Mouse (Mus musculus) thymus, postnatal 4 days (tissue): ENCODE measurements around the gene Il12rb1.
"Not testable (repeated sequence)": the region's sequence is repeated elsewhere in the genome, so short reads cannot be mapped to it uniquely, and the experiment has no call there.

ENCODE experiments used
- DNase-seq: peaks from one replicate; pipeline ENCODE4 v3.0.0; 2021

Il12rb1 gene

GRCm38 (mm10) chr8:70801830-70802229 lies 6.4 kb upstream of the Il12rb1 start:
- no peak for DNase-seq

DNA sequence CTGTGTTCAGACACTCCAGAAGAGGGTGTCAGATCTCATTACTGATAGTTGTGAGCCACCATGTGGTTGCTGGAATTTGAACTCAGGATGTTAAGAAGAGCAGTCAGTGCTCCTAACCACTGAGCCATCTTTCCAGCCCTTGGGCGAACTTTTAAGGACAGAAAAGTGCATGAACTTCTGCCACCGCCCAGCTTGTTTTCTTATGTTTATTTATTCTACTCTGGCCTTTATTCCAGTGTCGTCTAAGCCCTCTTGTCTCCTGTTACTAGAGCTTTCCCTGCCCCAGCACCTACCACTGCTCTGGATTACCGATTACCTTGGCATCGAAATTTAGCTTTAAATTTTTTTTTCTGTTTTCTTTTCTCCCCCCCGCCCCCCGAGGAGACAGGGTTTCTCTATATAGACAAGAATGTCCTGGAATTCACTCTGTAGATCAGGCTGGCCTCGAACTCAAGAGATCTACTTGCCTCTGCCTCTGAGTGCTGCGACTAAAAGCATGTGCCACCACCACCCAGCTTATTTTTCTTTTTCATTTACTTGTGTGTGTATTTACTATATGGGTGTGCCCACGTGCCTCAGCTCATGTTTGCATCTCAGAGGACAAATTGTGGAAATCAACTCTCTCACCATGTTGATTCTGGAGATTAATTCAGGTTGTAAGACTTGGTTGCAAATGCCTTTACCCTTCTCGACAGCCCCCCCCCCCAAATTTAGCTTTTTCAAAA lies 5.3 kb upstream of the Il12rb1 start:
- no peak for DNase-seq

DNA sequence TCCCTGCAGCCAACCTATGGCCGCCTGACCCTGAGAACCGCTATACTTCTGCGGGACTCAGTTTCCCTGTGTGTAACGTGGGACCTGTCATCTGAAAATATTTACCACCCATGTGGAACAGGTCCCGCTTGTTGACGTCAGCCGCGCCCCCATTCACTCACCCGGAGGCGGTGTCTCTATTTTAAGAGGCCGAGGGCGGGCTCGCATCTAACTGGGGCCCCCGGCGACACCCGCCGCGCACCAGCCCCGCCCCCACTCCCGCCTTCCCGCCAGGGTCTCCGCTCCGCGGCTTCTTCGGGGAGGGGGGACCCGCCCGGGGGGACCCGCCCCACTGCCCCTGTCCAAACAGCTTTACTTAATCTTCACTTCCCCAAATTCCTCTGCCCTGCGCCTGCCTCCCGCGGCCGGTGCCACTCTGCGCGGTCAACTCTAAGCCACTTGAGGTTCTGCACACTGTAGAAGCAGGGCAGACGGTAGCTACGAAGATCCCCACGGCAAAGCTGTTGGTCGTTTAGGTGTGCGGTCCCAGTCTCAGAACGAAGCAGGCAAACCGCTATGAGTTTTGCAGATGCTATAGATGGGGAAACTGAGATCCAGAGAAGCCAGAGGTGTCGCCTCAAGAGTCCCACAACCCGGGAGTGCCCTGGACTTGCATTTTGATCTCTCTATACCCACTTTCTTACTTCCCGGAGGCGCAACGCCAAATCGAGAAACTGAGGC lies 4.3 kb upstream of the Il12rb1 start:
- DNase-seq, result peak; percentile 93

- peak; percentile 88 for DNase-seq
Observed at GRCm38 (mm10) chr8:70804481-70805206, 3.6 kb upstream of the Il12rb1 start, which contains the start of gene Mast3. Mast3 (minus strand) TSS chr8:70805054.

- DNase-seq, result peak; percentile 80
Observed at GRCm38 (mm10) chr8:70806541-70806940, 1.7 kb upstream of the Il12rb1 start.

GRCm38 (mm10) chr8:70807304-70807703 lies 945 bp upstream of the Il12rb1 start:
- no peak for DNase-seq

- DNase-seq, result peak; percentile 85
Observed at GRCm38 (mm10) chr8:70808955-70809701, 879 bp downstream of the Il12rb1 start.

GRCm38 (mm10) chr8:70810962-70811680 lies 2.9 kb downstream of the Il12rb1 start:
- peak; percentile 76 for DNase-seq

GRCm38 (mm10) chr8:70812055-70812454 lies 3.8 kb downstream of the Il12rb1 start:
- DNase-seq, result no peak

DNA sequence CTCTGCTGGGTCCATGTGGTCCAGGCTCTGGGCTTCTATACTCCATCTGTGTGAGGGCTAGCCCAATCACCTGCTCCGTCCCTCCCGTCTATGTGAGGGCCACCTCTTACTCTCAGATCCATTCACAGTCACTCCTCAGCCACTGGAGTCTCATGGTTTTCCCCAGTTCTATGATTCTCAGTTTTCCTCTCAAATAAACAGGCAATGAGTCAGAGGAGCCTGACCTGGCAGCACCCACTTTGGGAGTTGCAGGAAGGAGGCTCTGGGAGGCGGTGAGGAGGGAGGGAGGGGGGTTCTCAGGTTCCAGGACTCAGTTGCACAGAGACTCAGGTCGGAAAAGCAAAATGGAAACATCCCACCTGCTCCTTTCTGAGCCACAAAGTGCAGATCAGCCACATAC lies 4.6 kb downstream of the Il12rb1 start:
- no peak for DNase-seq

GRCm38 (mm10) chr8:70816679-70817078 lies 8.4 kb downstream of the Il12rb1 start:
- DNase-seq, result peak; percentile 58

DNA sequence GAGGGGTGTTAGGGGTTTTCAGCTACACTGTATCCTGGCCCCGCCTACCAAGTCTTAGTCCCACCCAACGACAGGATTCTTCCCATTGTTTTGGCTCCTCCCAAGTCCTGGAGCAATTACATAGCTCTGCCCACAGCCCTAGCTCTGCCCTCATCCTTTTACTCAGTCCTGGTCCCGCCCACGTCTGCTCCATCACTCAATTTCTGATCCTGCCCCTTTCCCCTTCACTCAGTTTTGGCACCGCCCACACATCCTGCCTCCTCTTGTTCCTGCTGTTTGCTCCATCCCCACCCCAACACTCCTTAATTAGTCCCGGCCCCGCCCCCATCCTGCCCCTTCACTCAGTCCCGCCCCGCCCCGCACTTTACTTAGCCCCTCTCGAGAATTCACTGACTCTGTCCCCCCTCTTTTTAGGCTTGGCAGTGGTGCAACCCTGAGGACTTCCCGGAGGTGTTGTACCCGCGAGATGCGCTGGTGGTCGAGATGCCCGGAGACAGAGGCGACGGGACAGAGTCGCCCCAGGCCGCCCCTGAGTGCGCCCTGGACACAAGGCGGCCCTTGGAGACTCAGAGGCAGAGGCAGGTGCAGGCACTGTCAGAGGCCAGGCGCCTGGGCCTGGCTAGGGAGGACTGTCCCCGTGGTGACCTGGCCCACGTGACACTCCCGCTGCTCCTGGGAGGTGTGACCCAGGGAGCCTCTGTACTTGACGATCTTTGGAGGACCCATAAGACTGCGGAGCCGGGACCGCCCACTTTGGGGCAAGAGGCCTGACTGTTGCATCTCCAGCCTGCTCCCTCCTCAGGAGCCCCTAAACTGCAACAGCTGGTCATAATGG lies 12.1 kb downstream of the Il12rb1 start:
- DNase-seq, result peak; percentile 36

DNA sequence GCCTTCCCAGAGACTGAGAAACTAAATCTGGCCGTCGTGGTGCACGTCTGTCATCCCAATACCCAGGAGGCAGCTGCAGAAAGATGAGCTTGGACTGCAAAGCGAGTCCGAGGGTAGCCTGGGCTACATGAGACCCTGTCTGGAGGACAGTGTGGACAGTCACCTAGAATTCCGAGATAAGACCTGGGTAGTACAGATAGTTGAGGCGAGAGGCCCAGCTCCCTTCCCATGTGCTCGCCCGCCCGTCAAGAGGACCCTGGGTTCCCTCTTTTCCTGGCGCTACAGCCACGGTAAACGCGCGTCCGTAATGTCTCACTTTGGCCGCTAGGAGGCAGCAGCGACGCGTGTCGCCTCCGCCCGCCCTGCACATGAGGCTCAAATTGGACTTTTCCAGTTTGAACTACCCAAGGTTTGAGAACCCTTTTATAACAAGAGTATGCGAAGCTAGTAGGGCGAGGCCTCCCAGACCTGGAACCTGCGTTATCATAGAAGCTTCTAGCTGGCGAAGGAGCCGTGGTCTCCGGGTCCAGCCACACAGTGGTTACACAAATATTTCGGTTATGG lies 13.2 kb downstream of the Il12rb1 start:
- DNase-seq, result peak; percentile 85

DNA sequence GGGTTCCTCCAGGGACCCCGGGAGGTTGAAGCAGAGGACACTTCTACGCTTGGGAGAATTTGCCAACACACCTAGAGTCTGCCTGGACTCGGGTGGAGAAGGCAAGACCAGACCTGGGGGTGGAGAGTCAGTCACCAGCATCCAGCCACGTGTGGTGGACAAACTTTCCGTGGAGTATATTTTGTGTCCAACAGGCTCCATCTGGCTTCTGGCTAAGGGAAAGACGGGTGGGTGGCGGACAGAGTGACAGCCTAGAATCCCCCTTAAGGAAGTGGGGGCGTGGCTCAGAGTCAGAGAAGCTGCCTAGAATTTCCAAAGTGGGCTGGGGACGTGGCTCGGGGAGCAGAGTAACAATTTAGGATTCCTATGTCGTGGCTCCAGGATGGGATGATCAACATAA lies 13.7 kb downstream of the Il12rb1 start:
- DNase-seq, result no peak

GRCm38 (mm10) chr8:70822594-70822993 lies 14.3 kb downstream of the Il12rb1 start:
- DNase-seq, result not testable (repeated sequence)

DNA sequence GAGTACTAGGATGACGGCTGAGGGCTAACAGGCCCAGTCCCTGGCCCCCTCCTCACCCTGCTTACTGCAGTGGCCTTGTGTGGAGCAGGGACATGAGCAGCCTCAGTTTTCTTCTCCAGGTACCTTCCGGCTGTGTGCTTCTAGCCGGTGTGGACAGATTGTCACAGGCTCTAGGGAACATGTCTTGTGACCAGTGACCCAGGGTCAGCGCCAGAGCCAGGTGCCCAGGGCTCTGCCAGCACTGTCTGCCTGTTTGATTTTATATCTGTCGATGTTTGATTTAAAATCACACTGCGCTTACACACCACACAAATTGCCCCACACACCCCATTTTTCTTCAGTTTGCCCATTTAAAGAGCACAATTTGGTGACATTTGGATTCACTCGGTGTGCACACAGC lies 15.6 kb downstream of the Il12rb1 start:
- no peak for DNase-seq

DNA sequence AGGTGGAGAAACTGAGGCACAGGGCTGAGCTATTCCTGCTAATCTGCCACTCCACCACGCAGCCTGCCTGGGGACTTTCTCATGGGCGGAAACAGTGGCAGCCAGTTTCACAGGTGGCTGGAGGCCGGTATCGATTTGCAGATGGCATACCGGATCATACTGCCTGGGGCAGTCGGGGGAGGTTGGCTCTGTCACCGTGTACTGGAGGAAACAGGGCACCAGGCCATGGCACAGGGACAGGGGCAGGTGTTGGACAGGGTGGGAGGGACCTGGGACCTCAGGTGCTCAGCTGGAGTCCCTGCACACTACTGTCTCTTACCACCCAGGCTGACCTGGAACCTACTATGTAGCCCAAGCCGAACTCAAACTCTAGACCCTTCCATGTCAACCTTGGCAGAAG lies 17.6 kb downstream of the Il12rb1 start:
- DNase-seq, result no peak

- peak; percentile 39 for DNase-seq
Observed at GRCm38 (mm10) chr8:70827010-70827409, 18.8 kb downstream of the Il12rb1 start.

DNA sequence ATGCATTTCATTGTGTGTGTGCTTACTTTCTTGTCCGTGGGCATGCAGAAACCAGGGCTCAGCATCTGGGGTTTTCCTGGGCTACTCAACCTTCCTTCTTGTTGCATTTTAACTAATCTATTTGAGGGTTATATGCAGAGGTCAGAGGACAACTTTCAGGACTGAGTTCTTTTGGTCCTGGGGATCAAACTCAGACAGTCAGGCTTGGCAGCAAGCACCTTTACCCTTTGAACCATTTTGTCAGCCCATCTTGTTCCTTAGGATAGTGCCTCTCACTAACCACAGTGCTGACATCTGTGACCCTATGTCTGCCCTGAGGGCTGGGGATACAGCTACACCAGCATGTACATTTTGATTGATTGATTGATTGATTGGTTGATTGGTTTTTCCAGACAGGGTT lies 19.5 kb downstream of the Il12rb1 start:
- no peak for DNase-seq

DNA sequence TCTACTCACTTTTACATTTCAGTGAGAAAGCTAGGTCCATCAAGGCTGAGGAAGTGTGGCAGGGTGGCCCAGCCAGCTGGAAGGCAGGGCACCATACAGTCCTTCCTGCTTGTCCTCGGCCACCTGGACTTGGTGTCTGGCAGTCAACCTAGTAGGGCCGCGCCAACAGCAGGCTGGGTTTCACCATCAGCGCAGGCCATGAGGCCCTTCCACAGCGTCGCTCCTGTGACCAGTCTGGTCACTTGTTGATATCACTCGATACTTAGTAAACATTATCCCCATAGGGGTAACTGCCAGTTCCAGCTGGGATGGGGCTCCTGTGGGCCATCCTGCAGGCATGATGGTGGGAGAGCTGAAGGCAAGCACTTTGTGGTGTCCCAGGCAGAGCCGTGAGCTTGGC lies 23.3 kb downstream of the Il12rb1 start:
- DNase-seq, result no peak

GRCm38 (mm10) chr8:70832371-70832770 lies 24.1 kb downstream of the Il12rb1 start:
- DNase-seq, result no peak
